9 mouse cellular contexts compared by ENCODE assay signal in the genomic region with DNA sequence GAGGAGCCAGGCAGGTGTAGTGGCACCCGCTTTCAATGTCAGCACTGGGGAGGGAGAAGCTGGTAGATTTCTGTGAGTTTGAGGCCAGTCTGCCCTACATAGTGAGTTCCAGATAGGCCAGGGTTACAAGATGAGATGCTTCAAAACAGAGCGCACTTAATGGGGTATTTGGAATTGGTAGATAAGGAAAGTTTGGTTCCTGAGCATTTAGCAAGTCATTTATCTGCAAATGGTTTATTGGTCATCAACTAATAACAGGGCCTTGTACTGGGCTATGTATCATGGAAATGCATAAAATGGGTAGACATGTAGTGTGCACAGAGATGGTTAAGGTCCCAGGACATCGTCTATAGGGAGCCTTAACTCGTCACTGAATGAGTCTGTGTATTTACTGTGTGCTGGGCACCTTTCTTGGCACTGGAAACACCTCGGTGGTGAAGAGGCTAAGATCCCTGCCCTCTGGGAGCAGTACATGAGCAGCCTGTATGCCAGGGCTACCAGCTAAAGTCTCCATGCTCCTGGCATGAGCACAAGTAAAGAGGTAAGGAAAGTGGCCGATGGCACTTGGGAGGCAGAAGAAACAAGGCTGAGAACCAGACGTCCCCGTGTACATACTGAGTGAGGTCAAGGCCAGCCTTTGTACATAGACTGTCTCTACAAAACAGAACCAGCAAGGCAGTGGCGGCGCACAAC. TPM values are rescaled to one million over a fixed set of nuclear protein-coding genes. Genes with fewer than 3 reads are reported as not detected.
DNase-seq lines count a peak whose midpoint lies in the region; ATAC-seq and TF ChIP-seq lines count a peak whose summit lies in the region.
"Had no signal": no experiment of that assay in that cellular context is flagged by ENCODE, and none has a peak within 500 bp of the region (broad histone marks: within the 10 kb centered on the region; RNA-seq: fewer than 3 reads in every experiment).

No protein-coding gene starts in this region.

- H3K9ac ChIP-seq in CH12.LX (ENCODE audit: insufficient read depth, low read depth) = peak overlapping the region; percentile 39; the same call in 1 of the 2 replicates
- H3K9ac ChIP-seq in forebrain, embryonic 13.5 days = peak overlapping the region; percentile 85
- H3K9ac ChIP-seq in liver, embryonic 14.5 days (replicated peaks) = peak overlapping the region; percentile 89

- 88% methylated on average over 10 of the region's 10 CpGs for WGBS in forebrain, embryonic 13.5 days
- WGBS in liver, embryonic 14.5 days (ENCODE audit: insufficient replicate concordance) = 65% methylated on average over 10 of the region's 10 CpGs

- H3K79me2 ChIP-seq in CH12.LX (replicated peaks; ENCODE audit: control insufficient read depth, extremely low read depth, insufficient read depth, poor library complexity, severe bottlenecking) = peaks cover 9% of the 10 kb centered on the region

- ATAC-seq in forebrain, embryonic 13.5 days = no peak
- ATAC-seq in liver, embryonic 14.5 days (ENCODE audit: insufficient read depth) = no peak

- peaks cover 5 to 38% of the 10 kb centered on the region in 2 experiments for H3K4me1 ChIP-seq in CH12.LX (ENCODE audit: control insufficient read depth in 1 of 2, insufficient read depth in 2 of 2)
- peaks cover 37% of the 10 kb centered on the region for H3K4me1 ChIP-seq in forebrain, embryonic 13.5 days
- H3K4me1 ChIP-seq in liver, embryonic 14.5 days (replicated peaks; ENCODE audit: control insufficient read depth in 2 of 2, insufficient read depth in 2 of 2, low read length in 1 of 2) = peaks cover 32 to 33% of the 10 kb centered on the region in 2 experiments

- 0 out of 2 replicates have a peak overlapping the region, but pooled peaks have one; percentile 95 for H3K27ac ChIP-seq in gastrocnemius, adult 2 months
- H3K27ac ChIP-seq in CH12.LX (ENCODE audit: insufficient read depth, low read depth) = no peak overlapping the region
- H3K27ac ChIP-seq in forebrain, embryonic 13.5 days = no peak overlapping the region
- H3K27ac ChIP-seq in liver, embryonic 14.5 days = peak overlapping the region; percentile 99

- intact Hi-C loops in gastrocnemius, adult 2 months (cut with DNase I) = no loop called here
- intact Hi-C loops in gastrocnemius, postnatal 36 days (cut with DNase I) = no loop called here

- no peak for TF ChIP-seq RAD21 in CH12.LX (IDR thresholded peaks at IDR 0.05; ENCODE audit: low read depth, low read length)

- H3K9me3 ChIP-seq in CH12.LX (replicated peaks; ENCODE audit: low read length) = no peaks in the 10 kb centered on the region
- H3K9me3 ChIP-seq in forebrain, embryonic 13.5 days (replicated peaks) = no peaks in the 10 kb centered on the region
- no peaks in the 10 kb centered on the region for H3K9me3 ChIP-seq in liver, embryonic 14.5 days (ENCODE audit: control insufficient read depth, low read length)

- in situ Hi-C loops in CH12.LX (cut with MboI; ENCODE audit: low pct_ligation_motif_present, low pct_unique_long_range_greater_than_20kb, low sequenced_read_pairs) = no loop called here

- no peak for TF ChIP-seq POLR2A in CH12.LX (IDR thresholded peaks at IDR 0.05; ENCODE audit: low read depth, low read length)

- TF ChIP-seq CTCF in gastrocnemius, adult 2 months (IDR thresholded peaks at IDR 0.05) = no peak
- no peak for TF ChIP-seq CTCF in CH12.LX (conservative IDR thresholded peaks at IDR 0.05 in 1 of 2, IDR thresholded peaks at IDR 0.05 in 1 of 2; ENCODE audit: low read depth in 2 of 2, low read length in 2 of 2)
- TF ChIP-seq CTCF in liver, embryonic 14.5 days (IDR thresholded peaks at IDR 0.05; ENCODE audit: low read depth) = no peak

- no peak for DNase-seq in gastrocnemius, adult 2 months
- DNase-seq in gastrocnemius, postnatal 36 days = no peak
- no peak for DNase-seq in CH12.LX (ENCODE audit: extremely low read depth)
- no peak for DNase-seq in liver, embryonic 14.5 days (ENCODE audit: low read depth in 3 of 3, low spot score in 3 of 3)
- no peak for DNase-seq in retina, postnatal 1 day
- no peak for DNase-seq in thymus, postnatal 36 days
- no peak for DNase-seq in embryo, embryonic 10 days (ENCODE audit: low spot score)
- DNase-seq: lung, postnatal 4 days had no signal

- dilution Hi-C loops in CH12.LX (cut with MboI; ENCODE audit: extremely low pct_ligation_motif_present, extremely low pct_unique_long_range_greater_than_20kb, low sequenced_read_pairs) = no loop called here

- peak overlapping the region; percentile 83 for H3K4me3 ChIP-seq in gastrocnemius, adult 2 months
- no peak overlapping the region for H3K4me3 ChIP-seq in CH12.LX (replicated peaks in 1 of 3; ENCODE audit: low read depth in 2 of 3, low read length in 2 of 3, poor library complexity in 1 of 3)
- peak overlapping the region; percentile 63 for H3K4me3 ChIP-seq in forebrain, embryonic 13.5 days
- peak overlapping the region; percentile 82 to 99 for H3K4me3 ChIP-seq in liver, embryonic 14.5 days (ENCODE audit: insufficient read depth in 1 of 2, low read depth in 2 of 2, low read length in 2 of 2)

- H3K4me2 ChIP-seq in CH12.LX (ENCODE audit: insufficient read depth, low read depth, poor library complexity, severe bottlenecking) = peak overlapping the region; percentile 84
- H3K4me2 ChIP-seq in forebrain, embryonic 13.5 days = peak overlapping the region; percentile 97
- H3K4me2 ChIP-seq in liver, embryonic 14.5 days (ENCODE audit: low read depth) = peak overlapping the region; percentile 98

- no peak for TF ChIP-seq EP300 in CH12.LX (IDR thresholded peaks at IDR 0.05; ENCODE audit: low read length)
- peak; percentile 52 for TF ChIP-seq EP300 in liver, embryonic 14.5 days (IDR thresholded peaks at IDR 0.05; ENCODE audit: low read depth)

- H3K27me3 ChIP-seq in CH12.LX (replicated peaks) = no peaks in the 10 kb centered on the region
- H3K27me3 ChIP-seq in forebrain, embryonic 13.5 days = no peaks in the 10 kb centered on the region
- H3K27me3 ChIP-seq in liver, embryonic 14.5 days (ENCODE audit: control insufficient read depth, insufficient read depth, low read length) = no peaks in the 10 kb centered on the region

- peaks cover 37 to 53% of the 10 kb centered on the region in 2 experiments for H3K36me3 ChIP-seq in CH12.LX (replicated peaks in 1 of 2; ENCODE audit: control insufficient read depth in 1 of 2, insufficient read depth in 1 of 2, low read length in 1 of 2)
- peaks cover 38% of the 10 kb centered on the region for H3K36me3 ChIP-seq in forebrain, embryonic 13.5 days (ENCODE audit: poor library complexity, severe bottlenecking)
- H3K36me3 ChIP-seq in liver, embryonic 14.5 days (replicated peaks; ENCODE audit: control insufficient read depth, insufficient read depth, low read depth) = peaks cover 55% of the 10 kb centered on the region

TF ChIP-seq in CH12.LX, 34 proteins besides CTCF, POLR2A, EP300 and RAD21 (continues in another document):
- TF ChIP-seq IRF4 (IDR thresholded peaks at IDR 0.05; ENCODE audit: low read depth, low read length) = no peak
- no peak for TF ChIP-seq E2F4 (IDR thresholded peaks at IDR 0.05; ENCODE audit: insufficient replicate concordance, low read depth, low read length)
- no peak for TF ChIP-seq USF2 (conservative IDR thresholded peaks at IDR 0.05; ENCODE audit: low read depth, low read length)

RNA-seq across cellular contexts. Expression of a gene that starts 1.2 kb away (rescaled TPM):
- total RNA-seq in gastrocnemius, adult 2 months (2021) = 1 to 10 TPM; 5.5 to 6.1 TPM
- 1 to 10 TPM; 4.1 to 5.5 TPM for total RNA-seq in gastrocnemius, postnatal 36 days (2021)
- total RNA-seq in CH12.LX (2012; rRNA removed) (6.5 and 7.4 TPM in 2 replicates), CH12.LX (2014; rRNA removed) (2.0 and 2.2 TPM in 2 replicates)
- 6.5 and 7.0 TPM in 2 replicates for polyA plus RNA-seq in CH12.LX (2012; ENCODE audit: insufficient read length, low read depth)
- 2.0 and 2.1 TPM in 2 replicates for polyA plus RNA-seq in forebrain, embryonic 13.5 days (2015; fragmentation: Nextera tagmentation; extraction: Ambion mirVana)
- polyA plus RNA-seq in liver, embryonic 14.5 days (2012; rRNA removed) = 4.6 and 4.9 TPM in 2 replicates
- polyA plus RNA-seq in liver, embryonic 14.5 days (2014; fragmentation: Nextera tagmentation; extraction: Ambion mirVana) = 2.1 TPM in 2 replicates

RNA-seq across cellular contexts. Expression of a gene that starts 2.0 kb away (rescaled TPM):
- 1 to 10 TPM; 9.3 to 9.4 TPM for total RNA-seq in gastrocnemius, adult 2 months (2021)
- 10 to 100 TPM in 1 of 2 experiments, 1 to 10 TPM in 1; 8.4 to 10.7 TPM for total RNA-seq in gastrocnemius, postnatal 36 days (2021)
- 11.7 and 12.1 TPM in 2 replicates for total RNA-seq in CH12.LX (2012; rRNA removed)
- total RNA-seq in CH12.LX (2014; rRNA removed) = 10.7 and 13.9 TPM in 2 replicates
- 10.2 and 10.6 TPM in 2 replicates for polyA plus RNA-seq in CH12.LX (2012; ENCODE audit: insufficient read length, low read depth)
- 11.0 and 12.5 TPM in 2 replicates for polyA plus RNA-seq in forebrain, embryonic 13.5 days (2015; fragmentation: Nextera tagmentation; extraction: Ambion mirVana)
- 26.9 and 27.9 TPM in 2 replicates for polyA plus RNA-seq in liver, embryonic 14.5 days (2012; rRNA removed)
- polyA plus RNA-seq in liver, embryonic 14.5 days (2014; fragmentation: Nextera tagmentation; extraction: Ambion mirVana) = 20.8 and 22.7 TPM in 2 replicates

RNA-seq across cellular contexts. Expression of a gene that starts 15.2 kb away (rescaled TPM):
- 10 to 100 TPM; 74.1 to 77.4 TPM for total RNA-seq in gastrocnemius, adult 2 months (2021)
- 10 to 100 TPM; 64.0 to 69.6 TPM for total RNA-seq in gastrocnemius, postnatal 36 days (2021)
- total RNA-seq in CH12.LX (2012; rRNA removed) (47.5 and 55.1 TPM in 2 replicates), CH12.LX (2014; rRNA removed) (44.1 and 45.8 TPM in 2 replicates)
- 72.2 and 76.1 TPM in 2 replicates for polyA plus RNA-seq in CH12.LX (2012; ENCODE audit: insufficient read length, low read depth)
- polyA plus RNA-seq in forebrain, embryonic 13.5 days (2015; fragmentation: Nextera tagmentation; extraction: Ambion mirVana) = 11.2 and 12.9 TPM in 2 replicates
- polyA plus RNA-seq in liver, embryonic 14.5 days (2012; rRNA removed) = 48.6 and 55.6 TPM in 2 replicates
- polyA plus RNA-seq in liver, embryonic 14.5 days (2014; fragmentation: Nextera tagmentation; extraction: Ambion mirVana) = 8.4 and 8.9 TPM in 2 replicates

RNA-seq across cellular contexts. Expression of a gene that starts 28.1 kb away (rescaled TPM):
- 1 to 10 TPM; 5.4 to 7.4 TPM for total RNA-seq in gastrocnemius, adult 2 months (2021)
- 1 to 10 TPM; 5.0 to 6.1 TPM for total RNA-seq in gastrocnemius, postnatal 36 days (2021)
- total RNA-seq in CH12.LX (2012; rRNA removed) = 13.0 and 13.2 TPM in 2 replicates
- 6.1 and 7.1 TPM in 2 replicates for total RNA-seq in CH12.LX (2014; rRNA removed)
- polyA plus RNA-seq in CH12.LX (2012; ENCODE audit: insufficient read length, low read depth) = 15.2 and 15.4 TPM in 2 replicates
- 5.5 and 5.8 TPM in 2 replicates for polyA plus RNA-seq in forebrain, embryonic 13.5 days (2015; fragmentation: Nextera tagmentation; extraction: Ambion mirVana)
- 8.5 and 9.8 TPM in 2 replicates for polyA plus RNA-seq in liver, embryonic 14.5 days (2012; rRNA removed)
- 5.1 and 5.3 TPM in 2 replicates for polyA plus RNA-seq in liver, embryonic 14.5 days (2014; fragmentation: Nextera tagmentation; extraction: Ambion mirVana)

RNA-seq across cellular contexts. Expression of a gene that starts 42.9 kb away (rescaled TPM):
- under 1 TPM; 0.08 to 0.13 TPM for total RNA-seq in gastrocnemius, adult 2 months (2021)
- under 1 TPM; 0.10 to 0.72 TPM for total RNA-seq in gastrocnemius, postnatal 36 days (2021)
- total RNA-seq in CH12.LX (2012; rRNA removed) (28.2 and 46.1 TPM in 2 replicates), CH12.LX (2014; rRNA removed) (7.3 and 8.9 TPM in 2 replicates)
- polyA plus RNA-seq in CH12.LX (2012; ENCODE audit: insufficient read length, low read depth) = 72.1 and 102 TPM in 2 replicates
- 21.9 and 22.2 TPM in 2 replicates for polyA plus RNA-seq in forebrain, embryonic 13.5 days (2015; fragmentation: Nextera tagmentation; extraction: Ambion mirVana)
- 0.73 and 0.74 TPM in 2 replicates for polyA plus RNA-seq in liver, embryonic 14.5 days (2012; rRNA removed)
- 0.94 and 1.5 TPM in 2 replicates for polyA plus RNA-seq in liver, embryonic 14.5 days (2014; fragmentation: Nextera tagmentation; extraction: Ambion mirVana)

Comparison
In these comparisons a context has a peak if more than half of its experiments do, and no peak if none do; other contexts are left out.
1. H3K27ac ChIP-seq: peak in gastrocnemius, adult 2 months (single experiment) and liver, embryonic 14.5 days (single experiment); none in CH12.LX (single experiment) and forebrain, embryonic 13.5 days (single experiment).
2. H3K4me3 ChIP-seq: peak in gastrocnemius, adult 2 months (single experiment), forebrain, embryonic 13.5 days (single experiment) and liver, embryonic 14.5 days (2 of 2); none in CH12.LX (0 of 3).
3. H3K9ac ChIP-seq: peak in every context shown above with its lines; median percentile 89 in liver, embryonic 14.5 days; 85 in forebrain, embryonic 13.5 days; 39 in CH12.LX.
4. Peak in every context shown above with its lines, with median percentiles within 50 percentile points of each other: H3K4me2 ChIP-seq.